Mouse (Mus musculus) liver (tissue): ENCODE data around the gene Sgf29.
"Not testable (repeated sequence)": the region's sequence is repeated elsewhere in the genome, so short reads cannot be mapped to it uniquely, and the experiment has no call there.

Experiments used
- DNase-seq: peaks from one replicate; pipeline ENCODE4 v3.0.0-alpha.2; 2020; ENCODE audit warnings: mixed read lengths

Gene Sgf29

GRCm38 (mm10) chr7:126642545-126643243 lies 6.4 kb upstream of the Sgf29 start:
- DNase-seq, result no peak

GRCm38 (mm10) chr7:126643244-126643617 lies 5.9 kb upstream of the Sgf29 start:
- DNase-seq, result not testable (repeated sequence)

- no peak for DNase-seq
Observed at GRCm38 (mm10) chr7:126644345-126644744, 4.8 kb upstream of the Sgf29 start.

- DNase-seq, result no peak
Observed at GRCm38 (mm10) chr7:126644914-126645313, 4.2 kb upstream of the Sgf29 start.

DNA sequence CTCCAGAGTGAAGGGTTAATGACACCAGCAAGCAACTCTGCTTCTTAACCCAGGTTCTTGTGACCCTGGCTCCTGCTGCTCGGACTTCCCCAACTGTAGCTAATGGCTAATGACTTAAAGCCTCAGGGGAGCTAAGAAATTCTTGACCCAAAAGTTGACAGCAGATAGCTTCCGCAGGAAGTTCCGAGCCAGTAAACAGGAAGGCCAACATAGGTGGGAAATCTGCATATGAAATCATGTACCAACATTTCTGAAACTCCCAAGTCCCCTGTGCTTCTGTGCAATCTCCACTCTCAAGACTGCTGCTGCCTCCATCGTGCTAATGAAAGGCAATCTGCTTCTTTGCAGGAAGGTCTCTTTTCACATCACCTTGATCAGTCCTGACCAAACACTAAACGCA lies 3.4 kb upstream of the Sgf29 start:
- DNase-seq, result no peak

DNA sequence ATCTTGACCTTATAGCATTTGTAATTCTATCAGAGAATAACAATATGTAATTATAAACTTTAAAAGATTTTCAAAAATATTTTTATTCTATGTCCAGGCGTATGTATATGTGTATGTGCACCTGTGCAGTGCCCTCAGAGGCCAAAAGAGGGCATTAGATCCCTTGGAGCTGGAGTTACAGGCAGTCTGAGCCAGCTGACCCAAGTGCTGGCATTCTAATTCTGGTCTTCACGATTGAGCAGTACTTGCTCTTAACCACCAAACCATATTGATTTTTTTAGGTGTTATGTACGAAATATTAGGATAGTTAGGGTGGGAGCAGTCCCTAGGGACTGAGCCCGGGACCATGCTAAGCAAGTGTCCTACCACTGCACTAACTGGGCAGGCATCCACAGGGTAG lies 623 bp upstream of the Sgf29 start:
- peak; percentile 29 for DNase-seq

- DNase-seq, result no peak
Observed at GRCm38 (mm10) chr7:126650852-126651251, 1.7 kb downstream of the Sgf29 start.

- no peak for DNase-seq
Observed at GRCm38 (mm10) chr7:126653991-126654390, 4.9 kb downstream of the Sgf29 start.

- peak; percentile 10 for DNase-seq
Observed at GRCm38 (mm10) chr7:126655695-126656094, 6.6 kb downstream of the Sgf29 start.

- DNase-seq, result no peak
Observed at GRCm38 (mm10) chr7:126657522-126657921, 8.4 kb downstream of the Sgf29 start.

- no peak for DNase-seq
Observed at GRCm38 (mm10) chr7:126659771-126660170, 10.7 kb downstream of the Sgf29 start.

GRCm38 (mm10) chr7:126663646-126664045 lies 14.5 kb downstream of the Sgf29 start:
- no peak for DNase-seq

- no peak for DNase-seq
Observed at GRCm38 (mm10) chr7:126665269-126665668, 16.2 kb downstream of the Sgf29 start.

- DNase-seq, result no peak
Observed at GRCm38 (mm10) chr7:126667495-126668090, 18.5 kb downstream of the Sgf29 start.

DNA sequence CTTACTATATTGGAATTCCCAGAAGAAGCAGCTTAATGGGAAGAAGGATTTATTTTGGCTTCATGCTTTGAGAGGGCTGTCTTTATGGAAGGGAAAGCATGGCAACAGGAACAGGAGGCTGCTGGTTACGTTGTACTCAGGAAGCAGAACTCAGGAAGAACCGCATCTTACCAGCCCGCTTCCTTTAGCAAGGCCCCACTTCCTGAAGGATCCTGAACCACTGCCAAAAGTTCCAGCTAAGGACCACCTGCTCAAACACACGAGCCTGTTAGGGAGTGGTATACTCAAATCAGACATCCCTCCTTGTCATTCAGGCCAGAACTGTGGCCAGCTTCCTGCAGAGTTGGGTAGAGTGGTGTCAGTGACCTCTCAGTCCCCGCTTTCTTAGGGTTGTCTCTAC lies 19.3 kb downstream of the Sgf29 start:
- DNase-seq, result no peak

- no peak for DNase-seq
Observed at GRCm38 (mm10) chr7:126670152-126670551, 21.0 kb downstream of the Sgf29 start.

- no peak for DNase-seq
Observed at GRCm38 (mm10) chr7:126672111-126672510, 23.0 kb downstream of the Sgf29 start.

- DNase-seq, result no peak
Observed at GRCm38 (mm10) chr7:126675104-126675503, 26.0 kb downstream of the Sgf29 start.

GRCm38 (mm10) chr7:126676207-126676606 lies 27.1 kb downstream of the Sgf29 start, which contains the start of gene Sult1a1:
Gene Sult1a1, minus strand, starts transcription at chr7:126676432.
- no peak for DNase-seq

GRCm38 (mm10) chr7:126676631-126677220 lies 27.6 kb downstream of the Sgf29 start:
- no peak for DNase-seq

- no peak for DNase-seq
Observed at GRCm38 (mm10) chr7:126678545-126679341, 29.6 kb downstream of the Sgf29 start.

- DNase-seq, result no peak
Observed at GRCm38 (mm10) chr7:126679683-126680082, 30.6 kb downstream of the Sgf29 start.

DNA sequence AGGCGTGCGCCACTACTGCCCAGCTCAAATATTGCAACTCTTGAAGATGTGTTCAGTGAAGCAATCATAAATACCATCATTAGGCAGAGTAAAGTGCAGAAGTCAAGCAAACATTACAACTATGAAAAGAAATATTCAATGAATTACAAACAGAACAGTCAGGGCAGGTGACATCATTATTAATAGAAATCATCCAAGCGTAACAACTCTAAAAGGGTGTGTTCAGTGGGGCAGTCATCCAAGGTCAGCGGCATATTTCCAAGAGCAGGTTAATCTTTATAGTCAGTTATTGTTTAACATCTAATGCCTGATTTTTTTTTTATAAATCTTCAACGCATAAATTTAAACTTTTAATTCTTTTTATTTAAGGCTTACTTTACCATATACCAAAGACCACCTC lies 32.1 kb downstream of the Sgf29 start:
- no peak for DNase-seq
